Mouse (Mus musculus) lung, embryonic 14.5 days (tissue): Measurements from ENCODE around the gene Pde6b. TPM values are rescaled to one million over a fixed set of nuclear protein-coding genes. Genes with fewer than 3 reads are reported as not detected.

Experiments used
- ATAC-seq: fragments of 200-750 bp; cut with Nextera tagmentation; 2 replicates; pipeline ENCODE4 v1.8.0; 2017; ENCODE audit warnings: mild to moderate bottlenecking, moderate TSS enrichment, moderate library complexity; ENCODE audit not compliant: insufficient read depth
- DNase-seq: peaks from one replicate; pipeline ENCODE4 v3.0.0-alpha.2; 2015
- H3K27ac ChIP-seq: fragments of 300-500 bp; sonication (generic); 2 replicates; pipeline ENCODE4 v1.5.1; 2014; ENCODE audit warnings: low read depth, mild to moderate bottlenecking, moderate library complexity
- H3K27me3 ChIP-seq: fragments of 300-500 bp; sonication (generic); 2 replicates; pipeline ENCODE4 v1.6.1; 2014; ENCODE audit warnings: low read length, control low read depth; ENCODE audit not compliant: insufficient read depth
- H3K36me3 ChIP-seq: fragments of 300-500 bp; sonication (generic); 2 replicates; pipeline ENCODE4 v1.6.1; 2014; ENCODE audit warnings: control low read depth; ENCODE audit not compliant: insufficient read depth
- H3K4me1 ChIP-seq: fragments of 300-500 bp; sonication (generic); 2 replicates; pipeline ENCODE4 v1.6.1; 2014; ENCODE audit warnings: antibody characterized with exemption, control low read depth; ENCODE audit not compliant: insufficient read depth
- H3K4me2 ChIP-seq: fragments of 300-500 bp; sonication (generic); 2 replicates; pipeline ENCODE4 v1.6.1; 2014; ENCODE audit warnings: mild to moderate bottlenecking
- H3K4me3 ChIP-seq: fragments of 300-500 bp; sonication (generic); 2 replicates; pipeline ENCODE4 v1.5.1; 2014; ENCODE audit warnings: low read depth, low read length
- H3K9ac ChIP-seq: fragments of 300-500 bp; sonication (generic); 2 replicates; pipeline ENCODE4 v1.6.1; 2014
- H3K9me3 ChIP-seq: fragments of 300-500 bp; sonication (generic); 2 replicates; pipeline ENCODE4 v1.6.1; 2016; ENCODE audit warnings: low read depth, low read length, control low read depth
- CTCF ChIP-seq: IDR thresholded peaks from 2 replicates; pipeline ENCODE4 v1.5.1; 2016; ENCODE audit warnings: antibody characterized with exemption, low read depth
- WGBS: fragments of 180-500 bp; shearing (Covaris S2); extraction: QIAGEN DNeasy Blood & Tissue Kit; methylation state at CpG from one replicate; pipeline ENCODE4 v1.1.7; 2014; 5-methylcytosine and 5-hydroxymethylcytosine counted together
- polyA plus RNA-seq: library from polyadenylated mRNA; unstranded; fragments of >200 nt; fragmentation: Nextera tagmentation; extraction: Ambion mirVana; gene quantifications from 2 replicates; pipeline ENCODE4 v1.2.1, GENCODE M21; 2014

The Pde6b gene
- polyA plus RNA-seq, result 0.12 and 0.26 TPM in 2 replicates

- DNase-seq, result no peak
- Histone ChIP-seq H3K27me3 (no peaks in the 10 kb centered on the region), H3K9ac (no peak within 1 kb of the TSS), H3K4me3 (no peak within 1 kb of the TSS), H3K36me3 (no peaks in the 10 kb centered on the region), H3K9me3 (no peaks in the 10 kb centered on the region), H3K4me1 (no peaks in the 10 kb centered on the region), H3K4me2 (no peak within 1 kb of the TSS), H3K27ac (no peak within 1 kb of the TSS)
- no peak for TF ChIP-seq CTCF
- whole genome bisulfite sequencing, result 67% methylated on average over 7 of the region's 7 CpGs
- ATAC-seq, result no peak
Observed at GRCm38 (mm10) chr5:108388201-108388600, at the start of gene Pde6b. Pde6b (plus strand) TSS chr5:108388391.

GRCm38 (mm10) chr5:108343680-108344170, 44.5 kb upstream of the Pde6b start:
- WGBS, result 82% methylated on average over 4 of the region's 4 CpGs
- Histone ChIP-seq H3K27me3 (no peaks in the 10 kb centered on the region), H3K9me3 (no peaks in the 10 kb centered on the region), H3K4me2 (no peak overlapping the region), H3K36me3 (peaks cover 40% of the 10 kb centered on the region; the same call in 1 of the 2 replicates), H3K9ac (no peak overlapping the region), H3K4me1 (no peaks in the 10 kb centered on the region), H3K27ac (no peak overlapping the region), H3K4me3 (no peak overlapping the region)
- ATAC-seq (no peak), DNase-seq (no peak)
- TF ChIP-seq CTCF, result no peak

- H3K4me2 ChIP-seq, result no peak overlapping the region
- ATAC-seq (no peak), DNase-seq (no peak)
- no peak overlapping the region for H3K9ac ChIP-seq
- no peak for TF ChIP-seq CTCF
- H3K36me3 ChIP-seq, result peaks cover 34% of the 10 kb centered on the region; the same call in 1 of the 2 replicates
- no peaks in the 10 kb centered on the region for H3K9me3 ChIP-seq
- WGBS, result 86% methylated on average over 10 of the region's 10 CpGs
- no peak overlapping the region for H3K27ac ChIP-seq
- H3K4me1 ChIP-seq, result no peaks in the 10 kb centered on the region
- no peak overlapping the region for H3K4me3 ChIP-seq
- no peaks in the 10 kb centered on the region for H3K27me3 ChIP-seq
Observed at GRCm38 (mm10) chr5:108345313-108346071, 42.7 kb upstream of the Pde6b start.

GRCm38 (mm10) chr5:108347843-108348242, 40.3 kb upstream of the Pde6b start:
- Histone ChIP-seq H3K4me2 (no peak overlapping the region), H3K4me1 (no peaks in the 10 kb centered on the region), H3K9me3 (no peaks in the 10 kb centered on the region), H3K27me3 (no peaks in the 10 kb centered on the region), H3K9ac (no peak overlapping the region), H3K27ac (no peak overlapping the region), H3K36me3 (peaks cover 26% of the 10 kb centered on the region; the same call in 1 of the 2 replicates), H3K4me3 (no peak overlapping the region)
- ATAC-seq (no peak), DNase-seq (no peak)
- 85% methylated on average over 6 of the region's 6 CpGs for WGBS
- no peak for TF ChIP-seq CTCF

- H3K9ac ChIP-seq, result no peak overlapping the region
- no peaks in the 10 kb centered on the region for H3K27me3 ChIP-seq
- no peak for TF ChIP-seq CTCF
- no peaks in the 10 kb centered on the region for H3K4me1 ChIP-seq
- no peak overlapping the region for H3K4me3 ChIP-seq
- WGBS, result 92% methylated on average over 9 of the region's 9 CpGs
- H3K36me3 ChIP-seq, result peaks cover 14% of the 10 kb centered on the region; the same call in 1 of the 2 replicates
- H3K27ac ChIP-seq, result no peak overlapping the region
- H3K4me2 ChIP-seq, result no peak overlapping the region
- ATAC-seq (no peak), DNase-seq (no peak)
- H3K9me3 ChIP-seq, result no peaks in the 10 kb centered on the region
Observed at GRCm38 (mm10) chr5:108349511-108350148, 38.6 kb upstream of the Pde6b start.

GRCm38 (mm10) chr5:108354056-108354455, 34.1 kb upstream of the Pde6b start:
- H3K4me2 ChIP-seq, result no peak overlapping the region
- no peak overlapping the region for H3K4me3 ChIP-seq
- H3K9me3 ChIP-seq, result no peaks in the 10 kb centered on the region
- peaks cover 7% of the 10 kb centered on the region; the same call in 1 of the 2 replicates for H3K36me3 ChIP-seq
- no peak for ATAC-seq
- TF ChIP-seq CTCF, result no peak
- no peak overlapping the region for H3K9ac ChIP-seq
- H3K27me3 ChIP-seq, result no peaks in the 10 kb centered on the region
- no peak for DNase-seq
- WGBS, result 81% methylated on average over 2 of the region's 2 CpGs
- no peak overlapping the region for H3K27ac ChIP-seq
- no peaks in the 10 kb centered on the region for H3K4me1 ChIP-seq

- no peak overlapping the region for H3K9ac ChIP-seq
- ATAC-seq, result no peak
- no peaks in the 10 kb centered on the region for H3K4me1 ChIP-seq
- H3K27me3 ChIP-seq, result no peaks in the 10 kb centered on the region
- no peaks in the 10 kb centered on the region for H3K36me3 ChIP-seq
- no peaks in the 10 kb centered on the region for H3K9me3 ChIP-seq
- no peak for TF ChIP-seq CTCF
- H3K27ac ChIP-seq, result no peak overlapping the region
- WGBS, result 91% methylated on average over 1 of the region's 1 CpGs
- no peak overlapping the region for H3K4me3 ChIP-seq
- no peak for DNase-seq
- H3K4me2 ChIP-seq, result no peak overlapping the region
Observed at GRCm38 (mm10) chr5:108357862-108358261, 30.3 kb upstream of the Pde6b start.
